Comparison of ENCODE assay signal across 19 mouse cellular contexts in genomic region chr14:76478076-76478475, GRCm38 (mm10).
A peak's percentile ranks its signal among the peaks of the same experiment; 100 is the strongest.
DNase-seq lines count a peak whose midpoint lies in the region; ATAC-seq and TF ChIP-seq lines count a peak whose summit lies in the region.
"Had no signal": no experiment of that assay in that cellular context is flagged by ENCODE, and none has a peak within 500 bp of the region (broad histone marks: within the 10 kb centered on the region; RNA-seq: fewer than 3 reads in every experiment).

No protein-coding gene starts in this region.

- H3K27ac ChIP-seq in kidney, embryonic 15.5 days: no peak overlapping the region
- no peak overlapping the region for H3K27ac ChIP-seq in kidney, embryonic 14.5 days (ENCODE audit: low read depth, low read length)
- H3K27ac ChIP-seq in ES-Bruce4 (ENCODE audit: insufficient read depth, low read length) (peak overlapping the region; percentile 98), ES-E14 (ENCODE audit: insufficient read depth, low read depth, low read length, poor library complexity, severe bottlenecking) (peak overlapping the region; percentile 44; the same call in 1 of the 2 replicates)
- H3K27ac ChIP-seq in embryonic fibroblast, embryonic 13.5 days (ENCODE audit: insufficient read depth, low read length): peak overlapping the region; percentile 80
- H3K27ac ChIP-seq in midbrain, embryonic 10.5 days (replicated peaks): no peak overlapping the region
- H3K27ac ChIP-seq: embryonic facial prominence, embryonic 10.5 days; forebrain, embryonic 10.5 days; heart, embryonic 15.5 days; hindbrain, embryonic 15.5 days had no signal

- no peaks in the 10 kb centered on the region for H3K9me3 ChIP-seq in kidney, embryonic 15.5 days (replicated peaks)
- no peaks in the 10 kb centered on the region for H3K9me3 ChIP-seq in kidney, embryonic 14.5 days (ENCODE audit: control insufficient read depth, low read length)
- H3K9me3 ChIP-seq in ES-Bruce4 (replicated peaks; ENCODE audit: control insufficient read depth, insufficient read depth, low read length, poor library complexity, severe bottlenecking): no peaks in the 10 kb centered on the region
- no peaks in the 10 kb centered on the region for H3K9me3 ChIP-seq in ES-E14 (ENCODE audit: control insufficient read depth, insufficient read depth, low read depth, low read length)
- H3K9me3 ChIP-seq in midbrain, embryonic 10.5 days (replicated peaks): no peaks in the 10 kb centered on the region
- H3K9me3 ChIP-seq: embryonic facial prominence, embryonic 10.5 days; forebrain, embryonic 10.5 days; heart, embryonic 15.5 days; hindbrain, embryonic 15.5 days had no signal

- H3K9ac ChIP-seq in kidney, embryonic 15.5 days: no peak overlapping the region
- no peak overlapping the region for H3K9ac ChIP-seq in kidney, embryonic 14.5 days (ENCODE audit: low read depth, low read length)
- H3K9ac ChIP-seq in ES-Bruce4 (ENCODE audit: low read depth, poor library complexity, severe bottlenecking): peak overlapping the region; percentile 60
- H3K9ac ChIP-seq in ES-E14 (ENCODE audit: insufficient read depth, low read depth, low read length, poor library complexity, severe bottlenecking): peak overlapping the region; percentile 42; the same call in 1 of the 2 replicates
- H3K9ac ChIP-seq: heart, embryonic 15.5 days; hindbrain, embryonic 15.5 days had no signal

- peaks cover 23% of the 10 kb centered on the region for H3K4me1 ChIP-seq in kidney, embryonic 15.5 days
- H3K4me1 ChIP-seq in kidney, embryonic 14.5 days (ENCODE audit: control insufficient read depth, insufficient read depth, low read length): 0 out of 2 replicates have a peak, but pooled peaks cover 4% of the 10 kb centered on the region
- H3K4me1 ChIP-seq in ES-Bruce4 (ENCODE audit: control insufficient read depth, insufficient read depth, low read length) (peaks cover 2% of the 10 kb centered on the region), ES-E14 (ENCODE audit: control insufficient read depth in 2 of 2, insufficient read depth in 2 of 2, low read length in 2 of 2, poor library complexity in 1 of 2) (peaks cover 10 to 11% of the 10 kb centered on the region in 2 experiments)
- peaks cover 28% of the 10 kb centered on the region for H3K4me1 ChIP-seq in embryonic fibroblast, embryonic 13.5 days (ENCODE audit: control insufficient read depth, insufficient read depth, low read length)
- H3K4me1 ChIP-seq in midbrain, embryonic 10.5 days: peaks cover 2% of the 10 kb centered on the region; the same call in 1 of the 2 replicates

- no peaks in the 10 kb centered on the region for H3K27me3 ChIP-seq in kidney, embryonic 15.5 days
- no peaks in the 10 kb centered on the region for H3K27me3 ChIP-seq in kidney, embryonic 14.5 days (ENCODE audit: control insufficient read depth, insufficient read depth, low read length)
- no peaks in the 10 kb centered on the region for H3K27me3 ChIP-seq in ES-Bruce4 (ENCODE audit: control insufficient read depth, insufficient read depth, low read length, poor library complexity, severe bottlenecking)
- H3K27me3 ChIP-seq in midbrain, embryonic 10.5 days (ENCODE audit: low read depth, poor library complexity, severe bottlenecking): no peaks in the 10 kb centered on the region
- H3K27me3 ChIP-seq: CH12.LX; heart, embryonic 15.5 days; hindbrain, embryonic 15.5 days had no signal

- 56% methylated on average over 2 of the region's 2 CpGs for WGBS in kidney, embryonic 15.5 days
- 60% methylated on average over 2 of the region's 2 CpGs for WGBS in kidney, embryonic 14.5 days
- 93% methylated on average over 2 of the region's 2 CpGs for WGBS in midbrain, embryonic 10.5 days

- in situ Hi-C loops in ES-E14 (cut with MboI; ENCODE audit: low sequenced_read_pairs in 2 of 2, unreplicated experiment in 2 of 2): loop anchor here in 1 of 2 experiments (10.0 kb wide), 1 partner anchor 527 kb away; no protein-coding TSS in a partner anchor

- 0 out of 2 replicates have a peak, but pooled peaks cover under 1% of the 10 kb centered on the region for H3K36me3 ChIP-seq in kidney, embryonic 15.5 days
- no peaks in the 10 kb centered on the region for H3K36me3 ChIP-seq in kidney, embryonic 14.5 days (ENCODE audit: control insufficient read depth, insufficient read depth, low read length)
- no peaks in the 10 kb centered on the region for H3K36me3 ChIP-seq in ES-Bruce4 (ENCODE audit: control insufficient read depth, insufficient read depth, low read length, poor library complexity, severe bottlenecking)
- H3K36me3 ChIP-seq in ES-E14 (ENCODE audit: control insufficient read depth, insufficient read depth, low read length, poor library complexity, severe bottlenecking): no peaks in the 10 kb centered on the region
- peaks cover 4% of the 10 kb centered on the region; the same call in 1 of the 2 replicates for H3K36me3 ChIP-seq in midbrain, embryonic 10.5 days
- H3K36me3 ChIP-seq: embryonic facial prominence, embryonic 10.5 days; forebrain, embryonic 10.5 days; heart, embryonic 15.5 days; hindbrain, embryonic 15.5 days had no signal

- no peak for DNase-seq in ES-E14 (ENCODE audit: low read depth, low spot score)
- DNase-seq in midbrain, embryonic 10.5 days (ENCODE audit: low spot score): no peak
- DNase-seq: cerebellum, adult 2 months; cerebellum, postnatal 10 days; gastrocnemius, postnatal 36 days; heart, adult 11 months; heart, postnatal 14 days had no signal

- no peak overlapping the region for H3K4me3 ChIP-seq in kidney, embryonic 15.5 days (replicated peaks)
- no peak overlapping the region for H3K4me3 ChIP-seq in kidney, embryonic 14.5 days (ENCODE audit: low read length)
- H3K4me3 ChIP-seq in ES-Bruce4 (ENCODE audit: low read depth, low read length) (peak overlapping the region; percentile 30), ES-E14 (ENCODE audit: insufficient read depth in 1 of 2, low read depth in 1 of 2, low read length in 2 of 2, poor library complexity in 1 of 2, severe bottlenecking in 1 of 2) (no peak overlapping the region)
- no peak overlapping the region for H3K4me3 ChIP-seq in embryonic fibroblast, embryonic 13.5 days (ENCODE audit: insufficient read depth, low read length)
- H3K4me3 ChIP-seq in midbrain, embryonic 10.5 days: no peak overlapping the region
- H3K4me3 ChIP-seq: embryonic facial prominence, embryonic 10.5 days; erythroblast, embryonic 14.5 days; forebrain, embryonic 10.5 days; heart, embryonic 15.5 days; hindbrain, embryonic 15.5 days had no signal

- TF ChIP-seq POLR2A in ES-Bruce4 (IDR thresholded peaks at IDR 0.05; ENCODE audit: insufficient read depth, low read length): no peak
- no peak for TF ChIP-seq POLR2A in embryonic fibroblast, embryonic 13.5 days (IDR thresholded peaks at IDR 0.05; ENCODE audit: low read depth, low read length)

- H3K4me2 ChIP-seq in kidney, embryonic 15.5 days: no peak overlapping the region
- no peak overlapping the region for H3K4me2 ChIP-seq in kidney, embryonic 14.5 days (replicated peaks; ENCODE audit: low read depth, low read length)
- H3K4me2 ChIP-seq: heart, embryonic 15.5 days; hindbrain, embryonic 15.5 days had no signal

- peak; percentile 45; the same call in 1 of the 2 replicates for ATAC-seq in kidney, embryonic 15.5 days (replicated peaks; ENCODE audit: low FRiP score)
- no peak for ATAC-seq in kidney, embryonic 14.5 days (ENCODE audit: low FRiP score, low TSS enrichment)
- ATAC-seq in monocyte, adult 5-6 weeks (replicated peaks; ENCODE audit: insufficient number of reproducible peaks, low FRiP score, low TSS enrichment, poor library complexity, severe bottlenecking): no peak
- ATAC-seq: forebrain, embryonic 14.5 days had no signal

- TF ChIP-seq CTCF in ES-Bruce4 (IDR thresholded peaks at IDR 0.05; ENCODE audit: low read depth, low read length): no peak
- TF ChIP-seq CTCF in embryonic fibroblast, embryonic 13.5 days (IDR thresholded peaks at IDR 0.05; ENCODE audit: borderline replicate concordance, insufficient read depth, low read length): no peak

- peak; percentile 36; the same call in 1 of the 2 replicates for TF ChIP-seq EP300 in ES-Bruce4 (IDR thresholded peaks at IDR 0.05; ENCODE audit: insufficient read depth, low read depth, low read length)

TF ChIP-seq in ES-E14, 5 proteins besides CTCF, POLR2A, EP300 and RAD21:
- TF ChIP-seq CHD2 (IDR thresholded peaks at IDR 0.05; ENCODE audit: low read depth, low read length): no peak
- no peak for TF ChIP-seq HCFC1 (IDR thresholded peaks at IDR 0.05; ENCODE audit: borderline replicate concordance, insufficient read depth, low read length)
- TF ChIP-seq ZC3H11A (IDR thresholded peaks at IDR 0.05; ENCODE audit: borderline replicate concordance, low read depth, low read length): no peak
- no peak for TF ChIP-seq ZNF384 (IDR thresholded peaks at IDR 0.05; ENCODE audit: low read depth, low read length)
- no peak for TF ChIP-seq MAFK (IDR thresholded peaks at IDR 0.05; ENCODE audit: insufficient read depth, low read depth, low read length)

Comparison
In these comparisons a context has a peak if more than half of its experiments do, and no peak if none do; other contexts are left out.
1. H3K27ac ChIP-seq: peak in ES-Bruce4 (single experiment), ES-E14 (single experiment) and embryonic fibroblast, embryonic 13.5 days (single experiment); none in kidney, embryonic 15.5 days (single experiment), kidney, embryonic 14.5 days (single experiment) and midbrain, embryonic 10.5 days (single experiment).
2. H3K9ac ChIP-seq: peak in ES-Bruce4 (single experiment) and ES-E14 (single experiment); none in kidney, embryonic 15.5 days (single experiment) and kidney, embryonic 14.5 days (single experiment).